Mouse (Mus musculus): ENCODE measurements at regions not wholly inside any gene's neighbourhood (a gene's known extent, or its start where the extent isn't known, plus 50 kb on each side); places are given as distances from the start of the nearest gene placed in this dataset.
A peak's percentile ranks its signal among the peaks of the same experiment; 100 is the strongest.

- peak; percentile 5 for DNase-seq (ENCODE audit: low spot score)
Observed at GRCm38 (mm10) chr6:101484526-101485287, 107.0 kb upstream of the Pdzrn3 start.

- peak; percentile 31 for DNase-seq (ENCODE audit: low spot score)
Observed at GRCm38 (mm10) chr6:101482635-101483465, 105.2 kb upstream of the Pdzrn3 start.

GRCm38 (mm10) chr6:101473956-101474355, 96.3 kb upstream of the Pdzrn3 start:
- no peak for DNase-seq (ENCODE audit: low spot score)

GRCm38 (mm10) chr6:101473257-101473925, 95.7 kb upstream of the Pdzrn3 start:
- peak; percentile 35 for DNase-seq (ENCODE audit: low spot score)

- no peak for DNase-seq (ENCODE audit: low spot score)
Observed at GRCm38 (mm10) chr6:101464910-101465309, 87.2 kb upstream of the Pdzrn3 start.

GRCm38 (mm10) chr6:101463812-101464320, 86.2 kb upstream of the Pdzrn3 start:
- DNase-seq (ENCODE audit: low spot score), result no peak

- no peak for DNase-seq (ENCODE audit: low spot score)
Observed at GRCm38 (mm10) chr6:101446720-101447119, 69.0 kb upstream of the Pdzrn3 start.

- DNase-seq (ENCODE audit: low spot score), result no peak
Observed at GRCm38 (mm10) chr6:101446316-101446715, 68.6 kb upstream of the Pdzrn3 start.

GRCm38 (mm10) chr6:101432769-101433168, 55.1 kb upstream of the Pdzrn3 start:
- DNase-seq (ENCODE audit: low spot score), result no peak

GRCm38 (mm10) chr6:101429634-101430033, 51.9 kb upstream of the Pdzrn3 start:
- DNase-seq (ENCODE audit: low spot score), result no peak
